Mouse (Mus musculus): ENCODE results near the gene Cldn7.
"Not testable (repeated sequence)": the region's sequence is repeated elsewhere in the genome, so short reads cannot be mapped to it uniquely, and the experiment has no call there.

Gene Cldn7

GRCm38 (mm10) chr11:69934169-69934568 lies 30.4 kb upstream of the Cldn7 start:
- DNase-seq (ENCODE audit: low read depth), result peak; percentile 95

DNA sequence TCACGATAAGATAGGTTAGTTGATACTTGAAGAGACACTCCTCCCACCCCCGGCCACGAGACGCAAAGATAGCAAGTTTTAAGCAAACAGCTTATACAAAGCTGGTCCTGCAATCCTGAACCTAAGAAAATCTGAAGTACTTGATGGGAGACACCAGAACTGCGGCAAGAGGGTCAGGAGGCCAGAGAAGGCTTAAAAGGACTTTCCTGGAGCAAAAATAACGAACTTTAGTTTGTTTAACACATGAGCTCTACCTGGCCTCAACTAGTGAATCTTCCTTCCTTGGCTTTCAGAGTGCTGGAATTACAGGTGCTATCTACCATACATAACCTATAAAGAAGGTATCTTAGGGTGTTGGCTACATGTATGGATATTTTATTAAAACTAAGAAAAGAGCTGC lies 29.9 kb upstream of the Cldn7 start:
- no peak for DNase-seq (ENCODE audit: low read depth)

- peak; percentile 91 for DNase-seq (ENCODE audit: low read depth)
These were observed 29.3 kb upstream of the Cldn7 start, which contains the start of gene Ybx2 for GRCm38 (mm10) chr11:69935137-69935879. Gene Ybx2 (plus strand): TSS chr11:69935796.

DNA sequence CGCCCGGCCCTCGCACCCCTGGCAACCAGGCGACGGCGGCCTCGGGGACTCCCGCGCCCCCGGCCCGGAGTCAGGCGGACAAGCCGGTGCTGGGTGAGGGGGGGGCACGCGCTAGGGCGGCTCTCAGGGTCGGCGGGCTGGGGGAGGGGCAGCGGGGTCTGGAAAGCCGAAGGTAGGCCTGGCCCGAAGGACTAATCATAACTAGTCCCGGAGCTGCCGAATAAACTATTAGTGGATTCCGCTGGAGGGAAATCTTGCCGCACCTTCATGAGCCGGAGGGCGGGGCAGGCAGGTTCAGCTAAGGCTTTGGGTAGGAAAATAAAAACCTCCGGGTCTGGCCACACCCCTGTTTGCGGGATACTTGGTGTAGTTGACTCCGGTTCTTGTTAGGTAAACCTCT lies 28.4 kb upstream of the Cldn7 start:
- DNase-seq (ENCODE audit: low read depth), result peak; percentile 62

DNA sequence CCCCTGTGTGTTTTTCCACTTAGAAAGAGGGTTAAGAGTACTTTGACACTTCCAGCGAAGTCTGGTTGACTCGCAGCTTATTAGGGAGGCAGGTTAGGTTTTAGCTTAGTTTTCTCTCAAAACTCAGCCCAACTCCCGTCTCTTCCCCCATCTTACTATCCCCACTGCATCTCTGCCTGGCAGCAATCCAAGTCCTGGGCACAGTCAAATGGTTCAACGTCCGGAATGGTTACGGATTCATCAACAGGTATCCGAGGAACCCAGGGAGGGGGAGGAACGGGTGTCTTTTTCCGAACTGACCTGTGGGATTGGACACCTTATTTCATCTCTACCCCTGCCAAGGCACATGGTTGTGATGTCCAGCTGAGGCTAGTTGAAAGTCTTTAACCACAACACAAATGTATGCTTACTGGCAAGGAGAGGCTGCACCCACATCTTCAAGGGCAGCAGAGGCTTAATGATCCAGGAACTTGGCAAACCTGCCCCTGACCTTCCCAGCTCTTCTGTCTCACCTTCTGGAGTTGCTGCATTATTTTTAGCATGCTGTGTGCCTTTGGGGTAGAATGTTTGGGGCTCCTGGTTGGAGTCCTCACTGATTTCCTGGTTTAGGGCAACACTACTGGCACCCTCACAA lies 27.7 kb upstream of the Cldn7 start:
- peak; percentile 26 for DNase-seq (ENCODE audit: low read depth)

DNA sequence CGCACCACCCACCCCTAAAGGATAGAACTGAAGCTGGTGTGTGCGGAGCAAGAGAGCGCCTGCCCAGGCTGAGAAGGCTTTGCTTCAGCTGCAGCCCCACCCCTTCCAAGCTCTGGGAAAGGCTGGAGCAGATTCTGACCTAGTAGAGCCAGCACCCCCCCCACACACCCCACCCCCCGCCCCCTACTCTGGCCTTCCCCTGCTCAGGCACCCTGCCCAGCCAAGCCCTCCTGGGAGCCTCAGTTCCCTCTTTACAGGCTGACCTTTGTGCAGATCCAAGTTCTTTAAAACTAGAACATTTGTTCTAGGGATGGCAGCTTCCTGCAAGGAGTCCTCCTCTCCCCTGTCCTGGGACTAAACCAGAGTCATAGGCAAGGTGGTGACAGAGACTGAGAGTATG lies 27.2 kb upstream of the Cldn7 start:
- no peak for DNase-seq (ENCODE audit: low read depth)

- DNase-seq (ENCODE audit: low read depth), result no peak
These were observed 26.7 kb upstream of the Cldn7 start for GRCm38 (mm10) chr11:69937834-69938233.

- no peak for DNase-seq (ENCODE audit: low read depth)
These were observed 26.1 kb upstream of the Cldn7 start for GRCm38 (mm10) chr11:69938401-69938979.

DNA sequence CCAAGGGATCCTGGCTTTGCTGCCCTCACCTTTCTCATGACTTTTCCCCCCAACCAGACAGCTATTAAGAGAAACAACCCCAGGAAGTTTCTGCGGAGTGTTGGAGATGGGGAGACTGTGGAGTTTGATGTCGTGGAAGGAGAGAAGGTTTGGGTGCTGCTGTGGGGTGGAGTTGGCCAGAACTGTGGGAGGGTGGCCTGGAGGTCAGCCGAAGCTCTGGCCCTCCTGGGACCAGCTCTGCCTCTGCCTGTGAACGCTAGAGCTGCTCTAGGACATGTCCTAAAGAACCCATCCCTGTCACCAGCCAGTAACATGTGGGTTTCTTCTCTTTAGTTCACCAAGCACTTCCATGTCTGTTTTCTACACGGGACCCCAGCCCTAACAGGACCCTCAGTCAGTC lies 25.4 kb upstream of the Cldn7 start:
- DNase-seq (ENCODE audit: low read depth), result no peak

DNA sequence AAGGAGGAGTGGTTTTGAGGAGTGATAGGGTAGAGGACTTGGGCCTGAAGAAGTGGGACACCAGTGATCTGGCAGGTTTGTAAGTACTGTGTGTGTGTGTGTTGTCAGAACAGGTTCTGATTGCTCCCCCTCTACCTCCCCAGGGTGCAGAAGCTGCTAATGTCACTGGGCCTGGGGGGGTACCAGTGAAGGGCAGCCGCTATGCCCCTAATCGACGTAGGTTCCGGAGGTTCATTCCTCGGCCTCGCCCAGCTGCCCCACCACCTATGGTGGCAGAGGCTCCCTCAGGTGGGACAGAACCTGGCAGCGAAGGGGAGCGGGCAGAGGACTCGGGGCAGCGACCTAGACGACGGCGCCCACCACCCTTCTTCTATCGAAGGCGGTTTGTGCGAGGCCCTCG lies 24.8 kb upstream of the Cldn7 start:
- DNase-seq (ENCODE audit: low read depth), result no peak

DNA sequence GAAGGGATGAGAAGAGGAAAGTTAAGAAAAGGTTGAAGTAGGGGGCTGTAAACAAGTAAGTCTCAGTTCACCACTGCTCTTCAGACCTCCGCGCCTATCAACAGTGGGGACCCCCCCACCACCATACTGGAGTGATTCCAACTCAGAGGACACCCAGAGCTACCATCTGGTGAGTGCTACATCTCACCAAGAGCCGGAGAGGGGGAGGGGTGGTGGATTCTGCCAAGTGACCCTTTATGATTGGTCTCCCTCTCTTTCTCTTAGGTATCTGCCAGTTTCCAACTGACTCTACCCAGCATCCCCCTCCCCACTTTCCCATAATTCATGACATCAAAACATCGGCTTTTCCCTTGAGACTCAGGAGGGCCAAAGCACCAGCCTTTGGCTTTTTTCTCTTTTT lies 23.6 kb upstream of the Cldn7 start:
- DNase-seq (ENCODE audit: low read depth), result no peak

- no peak for DNase-seq (ENCODE audit: low read depth)
These were observed 19.4 kb upstream of the Cldn7 start for GRCm38 (mm10) chr11:69945216-69945615.

- no peak for DNase-seq (ENCODE audit: low read depth)
These were observed 18.3 kb upstream of the Cldn7 start for GRCm38 (mm10) chr11:69945997-69946891.

DNA sequence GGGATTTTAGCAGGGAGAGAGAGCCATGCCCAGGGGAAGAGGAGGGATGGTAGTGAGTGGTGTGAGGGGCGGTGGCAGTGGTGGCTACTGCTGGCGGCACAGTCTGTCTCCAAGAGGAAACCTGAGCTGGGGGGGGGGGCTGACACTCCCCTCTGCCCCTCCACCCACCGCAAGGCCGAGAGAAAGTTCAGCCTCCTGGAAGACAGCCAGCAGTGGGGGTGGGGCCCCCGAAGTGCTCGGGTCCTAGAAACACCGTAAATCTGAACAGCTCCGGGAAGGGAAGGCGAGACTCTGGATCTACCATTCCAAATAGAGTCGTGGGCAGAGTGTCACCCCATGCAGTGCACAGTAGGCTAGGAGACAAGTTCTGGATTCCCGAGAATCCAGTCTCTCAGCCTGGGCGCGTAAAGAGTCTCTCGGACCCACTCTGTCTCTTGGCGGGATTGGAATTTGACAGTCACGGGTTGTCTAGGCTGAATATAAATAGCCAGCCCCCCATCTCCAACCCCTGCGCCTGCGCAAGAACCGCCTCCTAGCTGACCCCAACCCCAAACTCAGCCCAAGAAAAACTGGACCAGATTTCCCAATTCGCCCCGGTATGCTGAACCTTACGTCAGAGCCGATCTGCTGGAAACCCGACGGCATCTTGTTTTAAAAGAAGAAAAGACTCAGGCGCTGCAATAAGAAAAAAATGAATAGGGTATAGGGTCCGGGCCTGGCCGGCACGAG lies 17.1 kb upstream of the Cldn7 start:
- no peak for DNase-seq (ENCODE audit: low read depth)

- DNase-seq (ENCODE audit: low read depth), result peak; percentile 93
These were observed 16.4 kb upstream of the Cldn7 start, which contains the start of gene Slc2a4 for GRCm38 (mm10) chr11:69948066-69948762. Gene Slc2a4 (minus strand): TSS chr11:69948188.

DNA sequence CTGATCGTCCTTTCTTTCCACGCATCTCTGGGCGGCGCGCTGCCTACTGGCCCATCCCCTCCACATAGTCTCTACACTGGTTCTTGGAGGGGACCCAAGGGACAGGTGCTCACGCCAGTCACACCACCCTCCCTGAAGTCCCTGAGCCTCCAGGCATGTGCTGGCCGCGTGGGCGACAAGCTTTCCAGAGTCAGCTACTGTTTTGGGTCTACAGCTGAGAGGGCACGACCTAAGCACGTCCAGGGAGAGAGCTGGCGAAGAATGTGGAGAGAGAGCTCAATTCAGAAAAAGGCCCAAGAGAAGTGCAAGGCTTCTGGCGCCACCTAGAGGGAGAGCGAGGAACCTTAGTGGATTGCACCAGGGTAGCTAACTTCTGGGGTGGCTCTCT lies 15.8 kb upstream of the Cldn7 start:
- peak; percentile 95 for DNase-seq (ENCODE audit: low read depth)

- DNase-seq (ENCODE audit: low read depth), result peak; percentile 53
These were observed 13.6 kb upstream of the Cldn7 start for GRCm38 (mm10) chr11:69950807-69951459.

DNA sequence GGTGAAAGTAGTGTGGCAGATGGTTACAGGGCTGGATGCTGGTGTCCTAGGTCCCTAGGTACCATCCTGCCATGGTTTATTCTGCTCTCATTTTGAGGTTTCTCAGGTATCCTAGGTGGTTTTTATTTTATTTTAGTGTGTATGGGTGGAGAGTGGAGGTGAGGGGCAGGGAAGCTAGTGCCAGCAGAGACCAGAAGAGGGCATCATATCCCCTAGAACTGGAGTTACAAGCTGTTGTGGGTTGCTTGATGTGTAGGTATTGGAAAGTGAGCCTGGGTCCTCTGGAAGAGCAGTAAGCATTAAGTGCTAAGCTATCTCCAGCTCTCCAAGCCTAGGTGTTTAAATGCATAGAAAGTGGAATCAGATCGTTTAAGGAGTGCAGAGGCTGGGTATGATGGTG lies 12.3 kb upstream of the Cldn7 start:
- peak; percentile 28 for DNase-seq (ENCODE audit: low read depth)

GRCm38 (mm10) chr11:69953267-69953915 lies 11.2 kb upstream of the Cldn7 start:
- no peak for DNase-seq (ENCODE audit: low read depth)

DNA sequence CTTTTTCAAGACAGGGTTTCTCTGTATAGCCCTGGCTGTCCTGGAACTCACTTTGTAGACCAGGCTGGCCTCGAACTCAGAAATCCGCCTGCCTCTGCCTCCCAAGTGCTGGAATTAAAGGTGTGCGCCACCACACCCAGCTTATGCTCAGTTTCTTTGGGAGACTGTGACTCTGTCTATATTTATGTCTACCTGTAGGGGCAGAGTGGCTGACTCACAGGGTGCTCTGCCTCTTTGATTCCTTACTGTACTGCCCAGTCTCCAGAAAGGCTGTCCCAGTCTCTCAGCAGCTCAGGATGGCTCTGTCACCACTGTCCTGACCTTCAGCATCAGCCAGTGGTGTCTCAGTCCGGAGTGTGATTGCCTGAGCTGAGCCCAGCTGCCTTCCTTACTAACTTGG lies 9.0 kb upstream of the Cldn7 start:
- DNase-seq (ENCODE audit: low read depth), result not testable (repeated sequence)
